Mouse (Mus musculus): ENCODE results near the gene Lsm12.

GRCm38 (mm10) chr11:102190848-102191247, 5.8 kb upstream of the Lsm12 start:
- TF ChIP-seq CTCF (IDR thresholded peaks at IDR 0.05; ENCODE audit: borderline replicate concordance, insufficient read depth, low read length) (no peak), POLR2A (IDR thresholded peaks at IDR 0.05; ENCODE audit: low read depth, low read length) (no peak)

Measured in embryonic fibroblast, embryonic 13.5 days (primary cell).